Mouse (Mus musculus) erythroid progenitor cell, adult 5-6 weeks (primary cell): ENCODE measurements around the gene Slc30a2. TPM values are rescaled to one million over a fixed set of nuclear protein-coding genes. Genes with fewer than 3 reads are reported as not detected.
"Not testable (repeated sequence)": the region's sequence is repeated elsewhere in the genome, so short reads cannot be mapped to it uniquely, and the experiment has no call there.

Experiments used
- ATAC-seq: replicated peaks from 2 replicates; pipeline ENCODE4 v1.8.0; 2016; ENCODE audit warnings: moderate number of reproducible peaks, mild to moderate bottlenecking, moderate TSS enrichment, inconsistent platforms; ENCODE audit not compliant: poor library complexity, low FRiP score, severe bottlenecking
- total RNA-seq, 2 experiments: library from RNA; stranded (forward) in 1 of 2; stranded (reverse) in 1 of 2; fragments of 150-400 nt in 1 of 2; fragments of 186-747, 209-891 nt in 1 of 2; gene quantifications; 2 replicates each; pipeline versions ENCODE4 v1.2.3 to v1.2.4; 2015 to 2017; ENCODE audit warnings: low replicate concordance in 2 of 2

Slc30a2 gene
- total RNA-seq (2015; ENCODE audit: low replicate concordance) (not detected in 2 replicates), total RNA-seq (2017; ENCODE audit: low replicate concordance) (not detected in 2 replicates)

GRCm38 (mm10) chr4:134343071-134344031 lies at the start of gene Slc30a2:
Gene Slc30a2 (plus strand): TSS chr4:134343181.
- no peak for ATAC-seq

DNA sequence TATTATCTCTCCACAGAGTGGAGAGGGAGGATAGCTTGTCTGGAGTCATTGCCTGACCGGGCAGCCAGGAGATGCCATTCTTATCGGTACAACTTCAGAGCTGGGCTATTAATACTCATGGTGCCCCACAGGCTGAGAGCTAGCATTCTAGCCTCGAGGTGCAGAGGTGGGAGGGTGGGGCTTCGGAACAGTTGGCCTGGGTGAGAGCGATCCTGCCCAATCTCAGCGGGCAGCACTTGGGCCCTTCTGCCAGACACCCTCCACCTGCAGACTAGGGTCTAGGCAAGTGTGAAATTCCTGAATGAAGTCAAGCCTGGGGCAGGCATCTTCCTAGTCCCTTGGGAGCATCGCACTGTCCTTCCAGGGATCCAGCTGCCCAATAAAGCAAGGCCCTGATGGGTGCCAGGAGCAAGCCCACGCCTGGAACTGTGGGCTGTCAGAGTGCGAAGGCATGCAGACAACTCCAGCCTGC lies 49.3 kb upstream of the Slc30a2 start:
- ATAC-seq, result no peak

- ATAC-seq, result not testable (repeated sequence)
Observed at GRCm38 (mm10) chr4:134296096-134296495, 46.9 kb upstream of the Slc30a2 start.

DNA sequence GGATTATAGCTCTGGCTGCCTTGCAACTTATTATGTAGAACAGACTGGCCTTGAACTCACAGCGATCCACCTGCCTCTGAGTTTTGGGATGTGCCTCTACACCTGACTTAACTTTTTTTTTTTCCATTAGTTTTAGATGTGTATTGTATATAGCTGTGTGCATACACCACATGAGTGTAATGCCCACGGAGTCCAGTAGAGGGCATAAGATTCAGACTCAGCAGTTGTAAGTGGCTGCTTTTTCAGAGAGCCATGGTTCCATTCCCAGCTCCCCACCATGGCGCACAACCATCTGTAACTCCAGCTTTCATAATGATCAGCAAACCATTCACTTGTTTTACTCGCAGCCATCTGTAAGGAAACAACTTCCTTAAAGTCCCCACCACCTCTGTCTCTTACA lies 46.5 kb upstream of the Slc30a2 start:
- no peak for ATAC-seq

DNA sequence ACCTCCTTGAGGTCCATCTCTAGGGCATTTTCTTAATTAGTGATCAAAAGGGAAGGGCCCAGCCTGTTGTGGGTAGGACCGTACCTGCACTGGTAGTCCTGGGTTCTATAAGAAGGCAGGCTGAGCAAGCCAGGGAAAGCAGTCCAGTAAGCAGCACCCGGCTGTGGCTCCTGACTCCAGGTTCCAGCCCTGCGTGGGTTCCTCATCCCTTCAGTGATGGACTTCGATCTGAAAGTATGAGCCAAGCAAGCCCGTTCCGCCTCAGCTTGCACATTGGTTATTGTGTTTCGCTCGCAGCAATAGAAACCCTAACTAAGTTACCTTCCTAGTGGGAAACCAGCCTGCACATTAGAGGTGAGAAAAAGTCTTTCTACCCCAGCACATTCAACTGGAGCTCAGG lies 45.6 kb upstream of the Slc30a2 start:
- ATAC-seq, result no peak

- ATAC-seq, result no peak
Observed at GRCm38 (mm10) chr4:134298626-134299497, 44.1 kb upstream of the Slc30a2 start.

GRCm38 (mm10) chr4:134299498-134299810 lies 43.5 kb upstream of the Slc30a2 start:
- no peak for ATAC-seq

DNA sequence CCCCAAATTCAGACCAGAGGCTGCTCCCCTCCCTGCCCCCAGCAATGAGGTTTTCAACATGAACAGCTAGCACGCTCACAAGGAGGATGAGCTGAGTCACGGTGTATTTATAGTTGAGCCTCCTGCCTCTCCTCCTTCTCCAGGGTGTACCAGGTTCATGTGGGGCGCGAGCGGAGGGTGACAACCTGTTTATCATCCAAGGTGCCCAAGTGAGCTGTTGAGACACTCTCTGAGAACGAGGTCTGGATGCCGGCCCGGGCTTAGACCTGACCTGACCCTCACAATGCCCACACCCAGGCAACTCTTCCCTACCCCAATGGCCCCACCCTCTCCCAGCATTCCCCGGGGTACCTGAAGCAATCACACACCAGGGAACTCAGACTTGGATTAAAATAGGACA lies 42.7 kb upstream of the Slc30a2 start:
- ATAC-seq, result no peak

- ATAC-seq, result no peak
Observed at GRCm38 (mm10) chr4:134302084-134302483, 40.9 kb upstream of the Slc30a2 start.

DNA sequence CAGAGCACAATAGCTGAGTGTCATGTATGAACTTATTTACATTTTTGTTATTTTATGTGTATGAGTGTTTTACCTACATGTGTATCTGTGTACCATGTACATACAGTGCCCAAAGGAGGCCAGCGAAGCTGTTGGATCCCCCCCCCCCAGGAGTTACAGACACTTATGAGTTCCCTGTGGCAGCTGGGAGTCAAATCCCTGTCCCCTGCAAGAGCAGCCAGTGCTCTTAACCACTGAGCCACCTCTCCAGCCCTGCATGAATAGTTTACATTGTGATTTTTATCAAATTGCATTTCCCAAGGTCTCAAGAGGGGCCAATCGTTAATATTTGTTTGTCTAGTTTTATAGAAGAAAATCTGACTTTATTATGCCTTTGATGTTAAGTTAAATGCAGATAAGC lies 36.0 kb upstream of the Slc30a2 start:
- ATAC-seq, result no peak

DNA sequence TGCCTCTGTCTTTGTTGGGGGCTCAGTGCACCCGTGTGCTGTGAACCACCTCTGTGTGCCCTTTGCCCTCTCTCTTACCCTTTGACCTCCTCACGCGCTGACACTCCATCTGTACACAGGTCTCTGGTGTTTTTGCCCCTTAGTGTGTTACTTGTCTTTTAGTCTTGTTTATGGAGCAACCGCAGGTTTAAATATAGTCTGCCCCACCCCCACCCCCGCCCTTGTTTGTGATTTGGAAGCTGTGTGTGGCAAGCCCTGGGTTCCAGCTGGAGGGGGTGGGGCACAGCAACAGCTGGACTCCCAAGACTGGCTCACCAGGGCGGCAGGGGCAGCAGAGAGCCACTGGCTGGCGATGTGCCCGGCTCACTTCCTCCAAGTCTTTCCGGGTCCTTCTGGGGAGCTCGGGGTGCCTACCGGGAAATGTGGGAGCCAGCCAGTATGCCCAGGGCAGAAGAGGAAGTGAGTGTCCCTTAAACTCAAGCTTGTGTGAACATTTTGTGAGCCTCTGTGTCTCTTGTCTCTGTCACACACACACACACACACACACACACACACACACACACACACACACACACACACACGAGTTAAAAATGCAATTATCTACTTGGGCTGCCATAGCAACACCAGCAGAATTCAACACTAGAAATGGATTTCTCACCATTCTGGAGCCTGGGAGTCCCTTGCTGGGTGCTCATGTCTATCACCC lies 35.5 kb upstream of the Slc30a2 start:
- no peak for ATAC-seq

GRCm38 (mm10) chr4:134310106-134310505 lies 32.9 kb upstream of the Slc30a2 start:
- no peak for ATAC-seq

GRCm38 (mm10) chr4:134310656-134311055 lies 32.3 kb upstream of the Slc30a2 start:
- no peak for ATAC-seq

- no peak for ATAC-seq
Observed at GRCm38 (mm10) chr4:134311784-134312183, 31.2 kb upstream of the Slc30a2 start.

DNA sequence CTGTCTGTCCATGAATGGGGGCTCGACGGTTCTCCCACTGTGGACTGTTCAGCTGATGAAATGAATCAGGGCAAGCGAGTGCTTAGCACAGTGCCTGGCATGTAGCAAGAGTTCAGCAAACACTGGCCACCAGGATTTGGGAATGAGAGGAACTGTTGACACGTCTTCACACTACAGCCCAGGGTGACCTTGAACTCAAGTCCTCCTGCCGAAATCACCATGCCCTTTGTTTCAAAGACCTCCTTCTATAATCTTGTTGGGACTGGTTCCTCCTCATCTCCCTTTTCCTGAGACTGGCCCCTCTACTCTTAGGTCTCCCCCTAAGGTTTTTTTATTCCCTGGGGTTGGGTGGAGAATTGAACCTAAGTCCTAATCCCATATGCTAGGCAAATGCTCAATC lies 30.6 kb upstream of the Slc30a2 start:
- ATAC-seq, result no peak

- no peak for ATAC-seq
Observed at GRCm38 (mm10) chr4:134312901-134313300, 30.1 kb upstream of the Slc30a2 start.

DNA sequence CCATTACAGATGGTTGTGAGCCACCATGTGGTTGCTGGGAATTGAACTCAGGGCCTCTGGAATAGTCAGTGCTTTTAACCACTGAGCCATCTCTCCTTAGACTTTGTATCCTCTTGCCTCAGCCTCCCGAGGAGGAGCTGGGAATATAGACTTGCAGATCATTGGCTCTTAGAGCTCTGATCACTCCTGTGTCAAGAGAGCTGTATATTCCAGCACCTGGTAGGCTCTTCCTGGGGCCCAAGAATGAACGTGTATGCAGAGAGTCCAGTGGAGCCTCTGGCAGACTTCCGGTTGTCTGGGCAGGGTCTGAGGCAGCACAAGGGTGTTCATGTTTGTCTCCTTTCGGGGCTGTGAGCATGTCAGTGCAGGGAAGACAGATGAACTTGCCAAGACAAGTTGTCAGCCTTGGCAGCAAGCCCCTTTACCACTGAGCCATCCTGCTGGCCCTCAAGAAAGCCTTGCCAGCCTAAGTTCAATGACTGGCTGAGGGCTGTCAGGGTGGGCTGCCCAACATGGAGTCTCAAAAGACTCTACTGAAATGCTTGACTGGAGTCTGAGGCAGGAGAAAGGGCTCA lies 28.8 kb upstream of the Slc30a2 start:
- no peak for ATAC-seq

GRCm38 (mm10) chr4:134314876-134315275 lies 28.1 kb upstream of the Slc30a2 start, which contains the start of gene Trim63:
Gene Trim63 (plus strand): TSS chr4:134315120.
- no peak for ATAC-seq

DNA sequence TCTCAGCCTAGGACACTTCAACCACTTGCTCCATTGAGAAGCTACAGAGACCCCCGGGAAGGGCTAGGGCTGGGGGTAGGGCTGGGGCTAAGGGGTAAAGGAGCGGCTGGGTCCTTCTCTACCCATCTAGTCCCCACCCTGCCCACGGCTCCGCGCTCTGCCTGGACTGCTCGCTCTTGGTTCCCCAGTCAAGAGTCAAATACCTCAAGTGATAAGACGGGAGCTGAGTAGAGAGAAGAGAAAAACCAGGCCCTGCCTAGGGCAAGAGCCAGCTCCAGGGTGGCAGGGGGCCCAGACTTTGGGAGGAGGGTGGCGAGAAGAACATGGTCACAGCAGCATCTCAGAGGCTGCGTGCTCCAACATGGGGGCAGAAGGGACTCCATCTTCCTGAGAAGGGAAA lies 27.5 kb upstream of the Slc30a2 start:
- no peak for ATAC-seq

DNA sequence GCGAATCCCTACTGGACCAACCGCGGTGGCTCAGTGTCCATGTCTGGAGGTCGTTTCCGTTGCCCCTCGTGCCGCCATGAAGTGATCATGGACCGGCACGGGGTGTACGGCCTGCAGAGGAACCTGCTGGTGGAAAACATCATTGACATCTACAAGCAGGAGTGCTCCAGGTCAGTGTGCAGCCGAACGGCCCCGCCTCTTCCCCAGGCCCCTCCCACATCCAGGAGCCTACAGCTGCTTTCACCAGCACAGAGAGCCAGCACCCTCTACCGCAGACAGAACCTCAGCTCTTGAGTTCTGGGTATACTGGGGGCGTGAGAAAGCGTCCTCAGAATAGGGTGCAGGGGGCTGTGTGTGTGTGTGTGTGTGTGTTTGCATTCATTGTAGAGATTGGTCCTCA lies 26.6 kb upstream of the Slc30a2 start:
- ATAC-seq, result no peak
